Mouse (Mus musculus): ENCODE measurements around the gene Lypla2. TPM values are rescaled to one million over a fixed set of nuclear protein-coding genes. Genes with fewer than 3 reads are reported as not detected.
A peak's percentile ranks its signal among the peaks of the same experiment; 100 is the strongest.
"Not testable (repeated sequence)": the region's sequence is repeated elsewhere in the genome, so short reads cannot be mapped to it uniquely, and the experiment has no call there.

Lypla2 gene
- polyA plus RNA-seq, 1 experiment from 2014 or later: 210 TPM

DNA sequence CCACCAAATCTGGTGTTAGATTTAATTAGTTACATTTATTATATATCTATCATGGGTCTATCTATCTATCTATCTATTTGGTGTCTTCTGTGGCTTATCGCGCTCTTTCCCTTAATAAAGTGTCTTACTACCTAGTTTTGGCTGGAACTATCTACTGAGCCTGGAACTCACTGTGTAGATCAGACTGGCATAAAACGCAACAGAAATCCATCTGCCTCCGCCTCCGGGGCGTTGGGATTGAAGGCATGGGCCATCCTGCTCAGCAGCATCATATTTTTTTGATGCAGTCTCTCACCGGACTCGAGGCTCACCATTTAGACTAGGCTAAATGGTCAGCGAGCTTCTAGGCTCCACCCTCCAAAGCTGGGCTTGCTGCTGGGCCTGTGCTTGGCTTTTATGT lies 15.3 kb upstream of the Lypla2 start:
- Histone ChIP-seq H3K36me3 (peaks cover 24% of the 10 kb centered on the region), H3K9me3 (no peaks in the 10 kb centered on the region), H3K27me3 (no peaks in the 10 kb centered on the region), H3K4me2 (replicated peaks) (peak overlapping the region; percentile 98), H3K27ac (peak overlapping the region; percentile 87), H3K9ac (replicated peaks) (peak overlapping the region; percentile 96), H3K4me1 (replicated peaks) (peaks cover 21% of the 10 kb centered on the region), H3K4me3 (replicated peaks) (peak overlapping the region; percentile 92)
- ATAC-seq: no peak
- 71% methylated on average over 9 of the region's 9 CpGs for WGBS

- ATAC-seq: peak; percentile 96
- Histone ChIP-seq H3K36me3 (peaks cover 27% of the 10 kb centered on the region), H3K27ac (peak within 1 kb of the TSS; percentile 87), H3K9me3 (no peaks in the 10 kb centered on the region), H3K4me1 (replicated peaks) (peaks cover 21% of the 10 kb centered on the region), H3K4me2 (replicated peaks) (peak within 1 kb of the TSS; percentile 98), H3K27me3 (no peaks in the 10 kb centered on the region), H3K9ac (replicated peaks) (peak within 1 kb of the TSS; percentile 96), H3K4me3 (replicated peaks) (peak within 1 kb of the TSS; percentile 92)
- under 1% methylated on average over 78 of the region's 81 CpGs for WGBS
Observed at GRCm38 (mm10) chr4:135986943-135987710, 14.7 kb upstream of the Lypla2 start, which contains the start of gene Pithd1. Gene Pithd1, minus strand, starts transcription at chr4:135987264.

GRCm38 (mm10) chr4:135986301-135986942 lies 14.0 kb upstream of the Lypla2 start:
- Histone ChIP-seq H3K4me3 (replicated peaks) (peak overlapping the region; percentile 92), H3K36me3 (peaks cover 29% of the 10 kb centered on the region), H3K4me1 (replicated peaks) (peaks cover 21% of the 10 kb centered on the region), H3K9me3 (no peaks in the 10 kb centered on the region), H3K9ac (replicated peaks) (peak overlapping the region; percentile 96), H3K27me3 (no peaks in the 10 kb centered on the region), H3K4me2 (replicated peaks) (peak overlapping the region; percentile 98), H3K27ac (peak overlapping the region; percentile 87)
- ATAC-seq: peak; percentile 31; the same call in 1 of the 2 replicates
- WGBS: 9% methylated on average over 23 of the region's 23 CpGs

DNA sequence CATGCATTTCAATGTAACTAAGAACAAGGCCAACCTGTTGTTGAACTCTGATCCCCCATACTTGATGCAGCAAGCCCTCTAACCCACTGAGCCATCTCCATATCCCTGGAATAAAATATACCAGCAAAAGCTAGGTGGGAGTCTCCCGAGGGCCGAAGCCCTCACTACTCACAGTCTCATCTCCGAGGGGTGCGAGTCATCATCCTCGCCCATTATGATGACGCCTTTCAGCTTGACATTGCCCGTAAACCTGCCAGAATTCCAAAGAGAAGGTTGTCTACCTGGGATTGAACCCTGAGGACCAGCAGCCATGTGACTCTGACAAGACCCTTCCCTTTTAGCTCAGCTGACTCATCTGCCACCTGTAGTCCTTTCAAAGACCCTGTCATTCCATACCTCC lies 13.3 kb upstream of the Lypla2 start:
- Histone ChIP-seq H3K4me1 (replicated peaks) (peaks cover 21% of the 10 kb centered on the region), H3K4me2 (replicated peaks) (peak overlapping the region; percentile 98), H3K27ac (no peak overlapping the region), H3K27me3 (no peaks in the 10 kb centered on the region), H3K9ac (replicated peaks) (peak overlapping the region; percentile 96; the same call in 1 of the 2 replicates), H3K36me3 (peaks cover 29% of the 10 kb centered on the region), H3K9me3 (no peaks in the 10 kb centered on the region), H3K4me3 (replicated peaks) (peak overlapping the region; percentile 92)
- 93% methylated on average over 7 of the region's 7 CpGs for WGBS
- no peak for ATAC-seq

GRCm38 (mm10) chr4:135985193-135985592 lies 12.8 kb upstream of the Lypla2 start:
- Histone ChIP-seq H3K36me3 (peaks cover 29% of the 10 kb centered on the region), H3K9me3 (no peaks in the 10 kb centered on the region), H3K4me2 (replicated peaks) (no peak overlapping the region; the same call in 1 of the 2 replicates), H3K4me3 (replicated peaks) (no peak overlapping the region; the same call in 1 of the 2 replicates), H3K9ac (replicated peaks) (no peak overlapping the region), H3K27me3 (no peaks in the 10 kb centered on the region), H3K27ac (no peak overlapping the region), H3K4me1 (replicated peaks) (peaks cover 21% of the 10 kb centered on the region)
- WGBS: 92% methylated on average over 5 of the region's 5 CpGs
- no peak for ATAC-seq

- 92% methylated on average over 5 of the region's 5 CpGs for WGBS
- Histone ChIP-seq H3K9ac (replicated peaks) (no peak overlapping the region), H3K27me3 (no peaks in the 10 kb centered on the region), H3K4me2 (replicated peaks) (no peak overlapping the region), H3K27ac (no peak overlapping the region), H3K36me3 (peaks cover 29% of the 10 kb centered on the region), H3K4me1 (replicated peaks) (peaks cover 21% of the 10 kb centered on the region), H3K4me3 (replicated peaks) (no peak overlapping the region), H3K9me3 (no peaks in the 10 kb centered on the region)
- no peak for ATAC-seq
Observed at GRCm38 (mm10) chr4:135984556-135984955, 12.1 kb upstream of the Lypla2 start.

DNA sequence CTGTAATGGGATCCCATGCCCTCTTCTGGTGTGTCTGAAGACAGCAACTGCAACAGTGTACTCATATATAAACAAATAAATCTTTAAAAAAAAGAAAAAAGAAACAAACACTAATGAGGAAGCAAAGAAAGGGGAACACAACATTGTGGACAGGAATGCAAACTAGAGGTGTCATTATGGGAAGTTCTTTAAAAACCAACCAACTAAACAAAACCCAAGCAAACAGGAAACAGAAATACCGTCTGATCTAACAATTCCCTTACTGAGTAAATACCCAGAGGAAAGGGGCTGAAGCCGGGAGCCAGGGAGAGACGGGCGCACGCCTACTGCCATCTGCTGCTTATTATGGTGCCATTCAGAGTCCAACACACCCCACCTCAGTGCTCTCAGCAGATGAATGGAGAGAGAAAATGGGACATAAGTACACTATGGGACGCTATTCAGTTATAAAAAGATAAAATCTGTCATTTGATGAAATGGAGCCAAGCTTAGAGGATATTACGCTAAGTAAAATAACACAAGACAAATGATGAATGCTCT lies 9.2 kb upstream of the Lypla2 start:
- H3K36me3 ChIP-seq: peaks cover 43% of the 10 kb centered on the region
- WGBS: 80% methylated on average over 7 of the region's 7 CpGs
- H3K27me3 ChIP-seq: no peaks in the 10 kb centered on the region
- H3K4me2 ChIP-seq (replicated peaks): no peak overlapping the region
- no peak for ATAC-seq
- no peak overlapping the region for H3K9ac ChIP-seq (replicated peaks)
- H3K4me3 ChIP-seq (replicated peaks): no peak overlapping the region
- no peak overlapping the region for H3K27ac ChIP-seq
- H3K4me1 ChIP-seq (replicated peaks): peaks cover 15% of the 10 kb centered on the region
- H3K9me3 ChIP-seq: no peaks in the 10 kb centered on the region

DNA sequence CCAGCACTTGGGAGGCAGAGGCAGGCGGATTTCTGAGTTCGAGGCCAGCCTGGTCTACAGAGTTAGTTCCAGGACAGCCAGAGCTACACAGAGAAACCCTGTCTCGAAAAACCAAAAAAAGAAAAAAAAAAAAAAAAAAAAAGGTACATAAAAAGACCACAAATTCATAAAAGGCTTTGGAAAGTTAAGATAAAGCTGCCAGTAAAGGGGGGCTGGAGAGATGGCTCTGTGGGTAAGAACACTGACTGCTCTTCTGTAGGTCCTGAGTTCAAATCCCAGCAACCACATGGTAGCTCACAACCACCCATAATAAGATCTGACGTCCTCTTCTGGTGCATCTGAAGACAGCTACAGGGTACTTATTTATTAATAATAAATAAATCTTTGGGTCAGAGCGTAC lies 7.8 kb upstream of the Lypla2 start:
- WGBS: 96% methylated on average over 5 of the region's 5 CpGs
- not testable (repeated sequence) for H3K27me3 ChIP-seq; H3K9ac ChIP-seq (replicated peaks); H3K27ac ChIP-seq; ATAC-seq; H3K4me2 ChIP-seq (replicated peaks); H3K4me3 ChIP-seq (replicated peaks); H3K9me3 ChIP-seq; H3K4me1 ChIP-seq (replicated peaks)
- peaks cover 54% of the 10 kb centered on the region for H3K36me3 ChIP-seq

GRCm38 (mm10) chr4:135976146-135976545 lies 3.7 kb upstream of the Lypla2 start:
- H3K9me3 ChIP-seq: no peaks in the 10 kb centered on the region
- no peak overlapping the region for H3K9ac ChIP-seq (replicated peaks)
- H3K4me1 ChIP-seq (replicated peaks): peaks cover 13% of the 10 kb centered on the region
- ATAC-seq: no peak
- peaks cover 37% of the 10 kb centered on the region for H3K36me3 ChIP-seq
- H3K27me3 ChIP-seq: no peaks in the 10 kb centered on the region
- no peak overlapping the region for H3K4me2 ChIP-seq (replicated peaks)
- 94% methylated on average over 12 of the region's 12 CpGs for WGBS
- no peak overlapping the region for H3K27ac ChIP-seq
- H3K4me3 ChIP-seq (replicated peaks): no peak overlapping the region

GRCm38 (mm10) chr4:135972911-135973811 lies 735 bp upstream of the Lypla2 start:
- WGBS: 79% methylated on average over 13 of the region's 13 CpGs
- no peaks in the 10 kb centered on the region for H3K9me3 ChIP-seq
- H3K4me1 ChIP-seq (replicated peaks): peaks cover 20% of the 10 kb centered on the region
- H3K27me3 ChIP-seq: no peaks in the 10 kb centered on the region
- H3K27ac ChIP-seq: peak overlapping the region; percentile 74; the same call in 1 of the 2 replicates
- peaks cover 59% of the 10 kb centered on the region for H3K36me3 ChIP-seq
- H3K4me3 ChIP-seq (replicated peaks): peak overlapping the region; percentile 100
- H3K4me2 ChIP-seq (replicated peaks): peak overlapping the region; percentile 98
- no peak for ATAC-seq
- H3K9ac ChIP-seq (replicated peaks): peak overlapping the region; percentile 96

DNA sequence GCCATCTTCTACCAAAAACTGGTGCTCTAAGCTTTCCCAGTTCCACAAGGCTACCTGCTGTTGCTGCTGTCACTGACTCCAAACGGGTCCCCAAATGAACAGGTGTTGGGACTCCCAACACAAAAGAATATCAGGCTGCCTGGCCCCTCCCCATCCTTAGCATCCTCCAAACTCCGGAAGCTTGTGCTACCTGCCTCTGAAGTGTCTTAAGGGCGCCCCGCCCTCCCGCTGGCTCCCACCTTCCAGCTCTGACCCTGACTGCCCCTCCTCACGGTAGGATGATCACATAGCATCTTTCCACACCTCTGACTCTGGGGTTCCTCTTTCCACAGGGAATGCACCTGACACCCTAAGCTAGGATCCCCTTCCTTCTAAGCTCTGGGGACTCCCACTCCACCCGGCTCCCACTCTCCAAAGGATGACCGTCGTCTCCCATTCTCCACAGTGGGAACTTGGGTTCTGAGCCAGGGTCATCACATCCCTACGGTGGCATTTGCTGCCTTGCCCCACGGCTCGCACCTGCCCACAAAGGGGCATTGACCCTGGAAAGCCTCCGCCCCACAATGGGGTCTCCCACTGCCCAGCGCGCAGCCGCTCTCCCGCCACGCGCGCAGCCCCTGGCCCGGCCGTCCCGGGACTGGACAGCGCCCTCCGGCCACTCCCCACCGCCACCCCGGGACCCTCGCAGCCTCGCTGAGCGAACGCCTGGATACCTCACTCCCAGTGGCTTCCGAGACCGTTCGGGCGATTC lies 446 bp downstream of the Lypla2 start:
- H3K4me1 ChIP-seq (replicated peaks): peaks cover 20% of the 10 kb centered on the region
- WGBS: under 1% methylated on average over 35 of the region's 35 CpGs
- no peaks in the 10 kb centered on the region for H3K27me3 ChIP-seq
- H3K27ac ChIP-seq: peak overlapping the region; percentile 74
- ATAC-seq: peak; percentile 74
- H3K4me2 ChIP-seq (replicated peaks): peak overlapping the region; percentile 98
- peaks cover 67% of the 10 kb centered on the region for H3K36me3 ChIP-seq
- H3K4me3 ChIP-seq (replicated peaks): peak overlapping the region; percentile 100
- H3K9ac ChIP-seq (replicated peaks): peak overlapping the region; percentile 96
- H3K9me3 ChIP-seq: no peaks in the 10 kb centered on the region
